Mouse (Mus musculus): ENCODE data around the gene Rnf214.

Gene Rnf214

GRCm38 (mm10) chr9:45815113-45815512 is 91.6 kb downstream of the Rnf214 start:
- peak in 1 of 2 experiments; percentile 36 for DNase-seq (ENCODE audit: low spot score in 2 of 2)

Measured in frontal cortex, postnatal 10 days (tissue).